In genomic region chr9:66205702-66206101, GRCm38 (mm10) we compare ENCODE assay signal across 11 mouse cellular contexts. TPM values are rescaled to one million over a fixed set of nuclear protein-coding genes. Genes with fewer than 3 reads are reported as not detected.
DNase-seq lines count a peak whose midpoint lies in the region; ATAC-seq lines count a peak whose summit lies in the region.
"Had no signal": no experiment of that assay in that cellular context is flagged by ENCODE, and none has a peak within 500 bp of the region (broad histone marks: within the 10 kb centered on the region; RNA-seq: fewer than 3 reads in every experiment).

No protein-coding gene starts in this region.

- DNase-seq in frontal cortex, postnatal 10 days (ENCODE audit: low spot score in 2 of 2): no peak
- DNase-seq in right cerebral cortex, adult 18-20 months: peak; percentile 18
- DNase-seq in right cerebral cortex, postnatal 36 days (ENCODE audit: low spot score in 2 of 2): no peak
- peak; percentile 87 for DNase-seq in gastrocnemius, postnatal 25 days
- peak; percentile 20 to 35 for DNase-seq in layer of hippocampus, postnatal 36 days
- no peak for DNase-seq in left cerebral cortex, adult 11 months (ENCODE audit: low spot score)
- DNase-seq in thymus, postnatal 10 days (ENCODE audit: low spot score in 2 of 2): no peak
- DNase-seq: adrenal gland, postnatal 10 days; kidney, adult 8-10 months; thymus, adult 2 months had no signal

- ATAC-seq in frontal cortex, adult (ENCODE audit: low TSS enrichment): peak; percentile 85

RNA-seq across cellular contexts. Expression of gene Dapk2, which starts 47.7 kb away (rescaled TPM):
- total RNA-seq in gastrocnemius, postnatal 25 days (2021): 10 to 100 TPM; 25.7 to 27.9 TPM
- total RNA-seq in layer of hippocampus, postnatal 36 days (2021): under 1 TPM; 0.90 to 0.91 TPM

Comparison
In these comparisons a context has a peak if more than half of its experiments do, and no peak if none do; other contexts are left out.
1. DNase-seq: peak in right cerebral cortex, adult 18-20 months (single experiment), gastrocnemius, postnatal 25 days (single experiment) and layer of hippocampus, postnatal 36 days (2 of 2); none in frontal cortex, postnatal 10 days (0 of 2), right cerebral cortex, postnatal 36 days (0 of 2), left cerebral cortex, adult 11 months (single experiment) and thymus, postnatal 10 days (0 of 2).
2. RNA of gene Dapk2, which starts 47.7 kb away (total RNA-seq): 25.7 to 27.9 TPM in gastrocnemius, postnatal 25 days; 0.90 to 0.91 TPM in layer of hippocampus, postnatal 36 days; every median in the first group is over 10 times any median in the second.